Mouse (Mus musculus) mouse embryonic stem cell (cell line): ENCODE results near the gene Aspa.
"Not testable (repeated sequence)": the region's sequence is repeated elsewhere in the genome, so short reads cannot be mapped to it uniquely, and the experiment has no call there.

ENCODE experiments used
- in situ Hi-C, 2 experiments: fragments of 300-500 bp; cut with MboI; formaldehyde crosslinking; loops; 1 replicate in 1 of 2; 3 replicates in 1 of 2; pipeline ENCODE4 v1.14.3; 2019 to 2020; ENCODE audit warnings: low sequenced_read_pairs in 2 of 2, low pct_unique_long_range_greater_than_20kb in 1 of 2, mixed read lengths in 1 of 2; ENCODE audit not compliant: unreplicated experiment in 1 of 2

Aspa gene

GRCm38 (mm10) chr11:73329442-73329841 is at the start of gene Aspa, which contains the start of the genes Gm49340 and Spata22:
Gene Aspa, minus strand, starts transcription at chr11:73329596.
Gene Gm49340, plus strand, starts transcription at chr11:73329741.
Gene Spata22, plus strand, starts transcription at chr11:73329741.
- in situ Hi-C loops = no loop called here

GRCm38 (mm10) chr11:73370946-73371345 is 41.5 kb upstream of the Aspa start, which contains the start of gene Olfr376:
Gene Olfr376, plus strand, starts transcription at chr11:73371246.
- in situ Hi-C loops = no loop called here

GRCm38 (mm10) chr11:73350483-73350882 is 21.1 kb upstream of the Aspa start, which contains the start of gene Olfr20:
Gene Olfr20, plus strand, starts transcription at chr11:73350783.
- in situ Hi-C loops = no loop called here

GRCm38 (mm10) chr11:73336919-73337318 is 7.5 kb upstream of the Aspa start:
- in situ Hi-C loops = no loop called here

- in situ Hi-C loops = no loop called here
These were observed 4.0 kb upstream of the Aspa start for GRCm38 (mm10) chr11:73333357-73333756.

- in situ Hi-C loops = no loop called here
These were observed 2.0 kb downstream of the Aspa start for GRCm38 (mm10) chr11:73327361-73327760.

- in situ Hi-C loops = no loop called here
These were observed 2.9 kb downstream of the Aspa start for GRCm38 (mm10) chr11:73326485-73326886.

- in situ Hi-C loops = no loop called here
These were observed 5.2 kb downstream of the Aspa start for GRCm38 (mm10) chr11:73323906-73324830.

GRCm38 (mm10) chr11:73321064-73321463 is 8.3 kb downstream of the Aspa start:
- in situ Hi-C loops = not testable (repeated sequence)

GRCm38 (mm10) chr11:73318581-73318980 is 10.8 kb downstream of the Aspa start:
- in situ Hi-C loops = not testable (repeated sequence)

GRCm38 (mm10) chr11:73315961-73316360 is 13.4 kb downstream of the Aspa start:
- in situ Hi-C loops = no loop called here

GRCm38 (mm10) chr11:73303123-73303522 is 26.3 kb downstream of the Aspa start:
- in situ Hi-C loops = no loop called here

- in situ Hi-C loops = no loop called here
These were observed 39.8 kb downstream of the Aspa start for GRCm38 (mm10) chr11:73289621-73290020.

- in situ Hi-C loops = no loop called here
These were observed 45.0 kb downstream of the Aspa start for GRCm38 (mm10) chr11:73284351-73284750.

- in situ Hi-C loops = no loop called here
These were observed 45.5 kb downstream of the Aspa start for GRCm38 (mm10) chr11:73283926-73284325.

GRCm38 (mm10) chr11:73283369-73283768 is 46.0 kb downstream of the Aspa start:
- in situ Hi-C loops = no loop called here

- in situ Hi-C loops = no loop called here
These were observed 47.8 kb downstream of the Aspa start for GRCm38 (mm10) chr11:73281528-73282027.

- in situ Hi-C loops = no loop called here
These were observed 48.7 kb downstream of the Aspa start for GRCm38 (mm10) chr11:73280710-73281109.

- in situ Hi-C loops = no loop called here
These were observed 54.6 kb downstream of the Aspa start for GRCm38 (mm10) chr11:73274821-73275220.

GRCm38 (mm10) chr11:73267267-73267666 is 62.1 kb downstream of the Aspa start, which contains the start of gene Trpv3:
Gene Trpv3, plus strand, starts transcription at chr11:73267388.
- in situ Hi-C loops = no loop called here
